Mouse (Mus musculus) pancreas, adult 10 weeks (tissue): Measurements from ENCODE around the gene Slc34a1. TPM values are rescaled to one million over a fixed set of nuclear protein-coding genes. Genes with fewer than 3 reads are reported as not detected.

Experiments used
- polyA plus RNA-seq: library from polyadenylated mRNA; stranded (reverse); fragments of 350-450 nt; fragmentation: Illumina TruSeq; extraction: RNeasy Lipid Tissue Mini Kit (QIAGEN cat#74804); gene quantifications from one replicate; pipeline ENCODE4 v1.2.3, GENCODE M21; 2015; ENCODE audit warnings: low read depth, low replicate concordance; ENCODE audit not compliant: insufficient read depth

Slc34a1 gene
- polyA plus RNA-seq = not detected

GRCm38 (mm10) chr13:55398088-55398487 lies at the start of gene Slc34a1:
Gene Slc34a1, plus strand, starts transcription at chr13:55398187.

GRCm38 (mm10) chr13:55362453-55363060 lies 35.4 kb upstream of the Slc34a1 start, which contains the start of gene Lman2:
Gene Lman2, minus strand, starts transcription at chr13:55362783.

GRCm38 (mm10) chr13:55369531-55370114 lies 28.4 kb upstream of the Slc34a1 start, which contains the start of gene Rgs14:
Gene Rgs14, plus strand, starts transcription at chr13:55369732.

GRCm38 (mm10) chr13:55414743-55415380 lies 16.9 kb downstream of the Slc34a1 start, which contains the start of gene Pfn3:
Gene Pfn3, minus strand, starts transcription at chr13:55415232.

GRCm38 (mm10) chr13:55426613-55427012 lies 28.6 kb downstream of the Slc34a1 start, which contains the start of gene F12:
Gene F12, minus strand, starts transcription at chr13:55426793.

GRCm38 (mm10) chr13:55444937-55445315 lies 46.9 kb downstream of the Slc34a1 start, which contains the start of gene Grk6:
Gene Grk6, plus strand, starts transcription at chr13:55445072.

GRCm38 (mm10) chr13:55464027-55464884 lies 66.3 kb downstream of the Slc34a1 start, which contains the start of gene Prr7:
Gene Prr7, plus strand, starts transcription at chr13:55464267.

Other genes with a start within 250 kb of the Slc34a1 start
- 2.0 TPM for gene Fgfr4, start 245.5 kb upstream of the Slc34a1 start, polyA plus RNA-seq
- gene Nsd1, start 188.4 kb upstream of the Slc34a1 start, polyA plus RNA-seq = 11.7 TPM
- 54.5 TPM for gene Prelid1, start 77.7 kb upstream of the Slc34a1 start, polyA plus RNA-seq
- 52.6 TPM for gene Rab24, start 76.2 kb upstream of the Slc34a1 start, polyA plus RNA-seq
- not detected for gene Mxd3, start 68.4 kb upstream of the Slc34a1 start, polyA plus RNA-seq
- 21.4 TPM for gene Lman2, start 35.4 kb upstream of the Slc34a1 start, polyA plus RNA-seq
- 0.44 TPM for gene Rgs14, start 28.5 kb upstream of the Slc34a1 start, polyA plus RNA-seq
- gene Pfn3, start 17.0 kb downstream of the Slc34a1 start, polyA plus RNA-seq = not detected
- not detected for gene F12, start 28.6 kb downstream of the Slc34a1 start, polyA plus RNA-seq
- 9.0 TPM for gene Grk6, start 46.9 kb downstream of the Slc34a1 start, polyA plus RNA-seq
- 0.63 TPM for gene Prr7, start 66.1 kb downstream of the Slc34a1 start, polyA plus RNA-seq
- 5.1 TPM for gene Dbn1, start 89.9 kb downstream of the Slc34a1 start, polyA plus RNA-seq
- 10.5 TPM for gene Pdlim7, start 115.5 kb downstream of the Slc34a1 start, polyA plus RNA-seq
- 2.5 TPM for gene Dok3, start 131.1 kb downstream of the Slc34a1 start, polyA plus RNA-seq
- 11.5 TPM for gene Ddx41, start 138.5 kb downstream of the Slc34a1 start, polyA plus RNA-seq
- 137 TPM for gene Fam193b, start 172.9 kb downstream of the Slc34a1 start, polyA plus RNA-seq
- 41.1 TPM for gene Tmed9, start 175.5 kb downstream of the Slc34a1 start, polyA plus RNA-seq
- 4.6 TPM for gene B4galt7, start 201.7 kb downstream of the Slc34a1 start, polyA plus RNA-seq
- 11.0 TPM for gene Caml, start 224.8 kb downstream of the Slc34a1 start, polyA plus RNA-seq
- 18.4 TPM for gene Ddx46, start 236.8 kb downstream of the Slc34a1 start, polyA plus RNA-seq